Mouse (Mus musculus): ENCODE measurements around the gene Zfp281. TPM values are rescaled to one million over a fixed set of nuclear protein-coding genes. Genes with fewer than 3 reads are reported as not detected.

Gene Zfp281
- polyA plus RNA-seq, 1 experiment from 2014 or later = 23.4 TPM

GRCm38 (mm10) chr1:136594235-136594850 lies 30.4 kb upstream of the Zfp281 start:
- no peaks in the 10 kb centered on the region for H3K4me1 ChIP-seq (replicated peaks; ENCODE audit: control insufficient read depth, insufficient read depth, low read length)

GRCm38 (mm10) chr1:136596821-136597220 lies 27.9 kb upstream of the Zfp281 start:
- WGBS = 76% methylated on average over 2 of the region's 2 CpGs
- H3K4me2 ChIP-seq (replicated peaks) = no peak overlapping the region
- no peaks in the 10 kb centered on the region for H3K36me3 ChIP-seq (replicated peaks; ENCODE audit: control insufficient read depth, insufficient read depth)
- no peaks in the 10 kb centered on the region for H3K27me3 ChIP-seq (ENCODE audit: control insufficient read depth, insufficient read depth, low read length)
- no peaks in the 10 kb centered on the region for H3K4me1 ChIP-seq (replicated peaks; ENCODE audit: control insufficient read depth, insufficient read depth, low read length)
- DNase-seq (ENCODE audit: low spot score) = no peak
- no peak overlapping the region for H3K4me3 ChIP-seq (replicated peaks; ENCODE audit: low read length)
- H3K9me3 ChIP-seq (ENCODE audit: control insufficient read depth, low read length) = no peaks in the 10 kb centered on the region
- no peak overlapping the region for H3K27ac ChIP-seq
- no peak for ATAC-seq (ENCODE audit: low FRiP score)
- no peak overlapping the region for H3K9ac ChIP-seq

More at GRCm38 (mm10) chr1:136594235-136594850, 30.4 kb upstream of the Zfp281 start:
- no peak overlapping the region for H3K9ac ChIP-seq
- no peaks in the 10 kb centered on the region for H3K9me3 ChIP-seq (ENCODE audit: control insufficient read depth, low read length)
- H3K27me3 ChIP-seq (ENCODE audit: control insufficient read depth, insufficient read depth, low read length) = no peaks in the 10 kb centered on the region
- ATAC-seq (ENCODE audit: low FRiP score) (no peak), DNase-seq (ENCODE audit: low spot score) (no peak)
- H3K4me2 ChIP-seq (replicated peaks) = no peak overlapping the region
- no peaks in the 10 kb centered on the region for H3K36me3 ChIP-seq (replicated peaks; ENCODE audit: control insufficient read depth, insufficient read depth)
- H3K4me3 ChIP-seq (replicated peaks; ENCODE audit: low read length) = no peak overlapping the region
- no peak overlapping the region for H3K27ac ChIP-seq
- 89% methylated on average over 5 of the region's 5 CpGs for WGBS

GRCm38 (mm10) chr1:136598286-136598685 lies 26.4 kb upstream of the Zfp281 start:
- Histone ChIP-seq H3K36me3 (replicated peaks; ENCODE audit: control insufficient read depth, insufficient read depth) (no peaks in the 10 kb centered on the region), H3K27me3 (ENCODE audit: control insufficient read depth, insufficient read depth, low read length) (no peaks in the 10 kb centered on the region), H3K9ac (no peak overlapping the region), H3K4me2 (replicated peaks) (no peak overlapping the region), H3K4me3 (replicated peaks; ENCODE audit: low read length) (no peak overlapping the region), H3K9me3 (ENCODE audit: control insufficient read depth, low read length) (no peaks in the 10 kb centered on the region), H3K4me1 (replicated peaks; ENCODE audit: control insufficient read depth, insufficient read depth, low read length) (no peaks in the 10 kb centered on the region), H3K27ac (no peak overlapping the region)
- WGBS = 70% methylated on average over 5 of the region's 5 CpGs
- ATAC-seq (ENCODE audit: low FRiP score) (no peak), DNase-seq (ENCODE audit: low spot score) (no peak)

DNA sequence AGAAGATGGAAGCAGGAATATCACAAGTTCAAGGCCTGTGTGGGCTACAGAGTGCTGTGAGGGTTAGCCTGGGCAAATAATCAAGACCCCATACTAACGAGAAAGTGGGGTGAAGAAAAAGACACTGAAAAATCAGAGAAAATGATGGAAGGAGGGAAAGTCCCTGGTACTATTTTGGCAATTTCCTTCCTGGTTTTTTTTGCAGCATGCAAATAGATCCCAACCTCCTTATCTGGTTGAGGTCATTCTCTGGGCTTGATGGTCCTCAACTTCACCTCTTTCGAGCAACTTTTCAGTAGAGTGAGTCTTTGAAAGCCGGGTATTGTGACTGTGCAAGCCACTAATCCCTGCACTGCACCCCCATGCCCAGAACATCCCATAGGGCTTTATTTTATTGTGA lies 24.6 kb upstream of the Zfp281 start:
- DNase-seq (ENCODE audit: low spot score) (no peak), ATAC-seq (ENCODE audit: low FRiP score) (no peak)
- Histone ChIP-seq H3K27ac (no peak overlapping the region), H3K36me3 (replicated peaks; ENCODE audit: control insufficient read depth, insufficient read depth) (no peaks in the 10 kb centered on the region), H3K4me1 (replicated peaks; ENCODE audit: control insufficient read depth, insufficient read depth, low read length) (no peaks in the 10 kb centered on the region), H3K27me3 (ENCODE audit: control insufficient read depth, insufficient read depth, low read length) (no peaks in the 10 kb centered on the region), H3K4me3 (replicated peaks; ENCODE audit: low read length) (no peak overlapping the region), H3K4me2 (replicated peaks) (no peak overlapping the region), H3K9ac (no peak overlapping the region), H3K9me3 (ENCODE audit: control insufficient read depth, low read length) (no peaks in the 10 kb centered on the region)
- WGBS = 86% methylated on average over 3 of the region's 3 CpGs

- Histone ChIP-seq H3K36me3 (replicated peaks; ENCODE audit: control insufficient read depth, insufficient read depth) (no peaks in the 10 kb centered on the region), H3K9me3 (ENCODE audit: control insufficient read depth, low read length) (no peaks in the 10 kb centered on the region), H3K4me3 (replicated peaks; ENCODE audit: low read length) (no peak overlapping the region), H3K27me3 (ENCODE audit: control insufficient read depth, insufficient read depth, low read length) (no peaks in the 10 kb centered on the region), H3K27ac (no peak overlapping the region), H3K4me1 (replicated peaks; ENCODE audit: control insufficient read depth, insufficient read depth, low read length) (no peaks in the 10 kb centered on the region), H3K9ac (no peak overlapping the region), H3K4me2 (replicated peaks) (no peak overlapping the region)
- WGBS = 86% methylated on average over 9 of the region's 9 CpGs
- ATAC-seq (ENCODE audit: low FRiP score) = no peak
- no peak for DNase-seq (ENCODE audit: low spot score)
Measured at GRCm38 (mm10) chr1:136600647-136601345, 23.9 kb upstream of the Zfp281 start.

DNA sequence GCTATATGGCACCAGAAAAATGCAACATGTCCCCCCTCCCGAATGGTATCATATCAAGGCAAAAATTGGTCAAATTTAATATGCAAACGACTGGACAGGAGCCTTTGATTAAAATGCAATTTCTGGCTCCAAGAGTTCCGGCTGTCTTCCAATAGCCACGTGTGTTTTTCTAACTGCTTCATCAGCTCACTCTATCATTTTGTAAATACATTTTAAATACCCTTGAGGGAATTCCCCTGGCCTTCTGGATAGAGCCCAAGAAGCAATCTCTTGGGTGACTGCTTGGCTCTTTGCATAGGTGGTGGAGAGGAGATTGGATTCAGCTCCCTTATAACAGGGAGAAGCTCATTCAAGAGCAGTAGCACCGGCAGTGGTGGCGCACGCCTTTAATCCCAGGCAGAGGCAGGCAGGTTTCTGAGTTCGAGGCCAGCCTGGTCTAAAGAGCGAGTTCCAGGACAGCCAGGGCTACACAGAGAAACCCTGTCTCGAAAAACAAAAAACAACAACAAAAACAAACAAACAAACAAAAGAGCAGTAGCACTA lies 23.3 kb upstream of the Zfp281 start:
- WGBS = 82% methylated on average over 10 of the region's 10 CpGs
- no peak overlapping the region for H3K4me3 ChIP-seq (replicated peaks; ENCODE audit: low read length)
- no peaks in the 10 kb centered on the region for H3K36me3 ChIP-seq (replicated peaks; ENCODE audit: control insufficient read depth, insufficient read depth)
- DNase-seq (ENCODE audit: low spot score) (no peak), ATAC-seq (ENCODE audit: low FRiP score) (no peak)
- no peaks in the 10 kb centered on the region for H3K9me3 ChIP-seq (ENCODE audit: control insufficient read depth, low read length)
- no peak overlapping the region for H3K4me2 ChIP-seq (replicated peaks)
- no peaks in the 10 kb centered on the region for H3K27me3 ChIP-seq (ENCODE audit: control insufficient read depth, insufficient read depth, low read length)
- no peak overlapping the region for H3K27ac ChIP-seq
- no peak overlapping the region for H3K9ac ChIP-seq
- no peaks in the 10 kb centered on the region for H3K4me1 ChIP-seq (replicated peaks; ENCODE audit: control insufficient read depth, insufficient read depth, low read length)

GRCm38 (mm10) chr1:136602303-136602702 lies 22.4 kb upstream of the Zfp281 start:
- Histone ChIP-seq H3K4me3 (replicated peaks; ENCODE audit: low read length) (no peak overlapping the region), H3K27me3 (ENCODE audit: control insufficient read depth, insufficient read depth, low read length) (no peaks in the 10 kb centered on the region), H3K9me3 (ENCODE audit: control insufficient read depth, low read length) (no peaks in the 10 kb centered on the region), H3K27ac (no peak overlapping the region), H3K36me3 (replicated peaks; ENCODE audit: control insufficient read depth, insufficient read depth) (no peaks in the 10 kb centered on the region), H3K4me2 (replicated peaks) (no peak overlapping the region), H3K4me1 (replicated peaks; ENCODE audit: control insufficient read depth, insufficient read depth, low read length) (no peaks in the 10 kb centered on the region), H3K9ac (no peak overlapping the region)
- ATAC-seq (ENCODE audit: low FRiP score) (no peak), DNase-seq (ENCODE audit: low spot score) (no peak)
- WGBS = 88% methylated on average over 5 of the region's 5 CpGs

DNA sequence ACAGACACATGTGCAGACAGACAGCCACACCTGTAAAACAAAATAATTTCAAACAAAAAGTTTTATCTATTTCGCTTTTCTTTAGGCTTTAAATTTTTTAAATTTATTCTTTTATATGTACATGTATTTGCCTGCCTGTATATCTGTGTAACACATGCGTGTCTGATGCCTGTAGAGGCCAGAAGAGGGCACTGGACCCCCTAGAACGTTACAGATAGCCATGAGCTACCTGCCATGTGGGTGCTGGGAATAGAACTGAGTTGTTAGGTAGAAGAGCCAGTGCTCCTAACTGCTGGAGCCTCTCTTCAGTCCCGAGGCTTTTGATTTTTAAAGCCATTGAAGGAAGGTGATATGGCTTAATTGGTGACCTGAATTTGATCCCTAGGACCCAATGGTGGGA lies 20.5 kb upstream of the Zfp281 start:
- H3K4me1 ChIP-seq (replicated peaks; ENCODE audit: control insufficient read depth, insufficient read depth, low read length) = no peaks in the 10 kb centered on the region
- H3K27ac ChIP-seq = no peak overlapping the region
- H3K9me3 ChIP-seq (ENCODE audit: control insufficient read depth, low read length) = no peaks in the 10 kb centered on the region
- no peaks in the 10 kb centered on the region for H3K36me3 ChIP-seq (replicated peaks; ENCODE audit: control insufficient read depth, insufficient read depth)
- DNase-seq (ENCODE audit: low spot score) = no peak
- no peak overlapping the region for H3K4me2 ChIP-seq (replicated peaks)
- no peaks in the 10 kb centered on the region for H3K27me3 ChIP-seq (ENCODE audit: control insufficient read depth, insufficient read depth, low read length)
- no peak overlapping the region for H3K4me3 ChIP-seq (replicated peaks; ENCODE audit: low read length)
- no peak overlapping the region for H3K9ac ChIP-seq
- 85% methylated on average over 4 of the region's 4 CpGs for WGBS
- ATAC-seq (ENCODE audit: low FRiP score) = no peak

- no peaks in the 10 kb centered on the region for H3K9me3 ChIP-seq (ENCODE audit: control insufficient read depth, low read length)
- H3K9ac ChIP-seq = no peak overlapping the region
- H3K36me3 ChIP-seq (replicated peaks; ENCODE audit: control insufficient read depth, insufficient read depth) = no peaks in the 10 kb centered on the region
- 85% methylated on average over 9 of the region's 9 CpGs for WGBS
- H3K27ac ChIP-seq = no peak overlapping the region
- DNase-seq (ENCODE audit: low spot score) = no peak
- no peaks in the 10 kb centered on the region for H3K27me3 ChIP-seq (ENCODE audit: control insufficient read depth, insufficient read depth, low read length)
- H3K4me3 ChIP-seq (replicated peaks; ENCODE audit: low read length) = no peak overlapping the region
- H3K4me1 ChIP-seq (replicated peaks; ENCODE audit: control insufficient read depth, insufficient read depth, low read length) = no peaks in the 10 kb centered on the region
- ATAC-seq (ENCODE audit: low FRiP score) = no peak
- no peak overlapping the region for H3K4me2 ChIP-seq (replicated peaks)
Measured at GRCm38 (mm10) chr1:136605790-136606189, 18.9 kb upstream of the Zfp281 start.
